Mouse (Mus musculus) midbrain, embryonic 11.5 days (tissue): Measurements from ENCODE around the gene Nacc2. TPM values are rescaled to one million over a fixed set of nuclear protein-coding genes. Genes with fewer than 3 reads are reported as not detected.

ENCODE experiments used
- ATAC-seq: fragments of 200-750 bp; cut with Nextera tagmentation; 2 replicates; pipeline ENCODE4 v1.8.0; 2017; ENCODE audit warnings: moderate TSS enrichment, moderate library complexity; ENCODE audit not compliant: low FRiP score
- DNase-seq: peaks from one replicate; pipeline ENCODE4 v3.0.0; 2015; ENCODE audit warnings: low spot score; ENCODE audit errors: missing footprints
- H3K27ac ChIP-seq: fragments of 300-500 bp; sonication (generic); 2 replicates; pipeline ENCODE4 v1.5.1; 2014; ENCODE audit warnings: low read depth, low read length
- H3K27me3 ChIP-seq: fragments of 300-500 bp; sonication (generic); 2 replicates; pipeline ENCODE4 v1.6.1; 2014; ENCODE audit warnings: mild to moderate bottlenecking, low read length, moderate library complexity, mixed read lengths; ENCODE audit not compliant: control insufficient read depth, insufficient read depth
- H3K36me3 ChIP-seq: fragments of 300-500 bp; sonication (generic); 2 replicates; pipeline ENCODE4 v1.6.1; 2014; ENCODE audit warnings: mild to moderate bottlenecking, low read length, moderate library complexity, mixed read lengths; ENCODE audit not compliant: control insufficient read depth, insufficient read depth
- H3K4me1 ChIP-seq: fragments of 300-500 bp; sonication (generic); 2 replicates; pipeline ENCODE4 v1.6.1; 2014; ENCODE audit warnings: low read length; ENCODE audit not compliant: control insufficient read depth, insufficient read depth
- H3K4me2 ChIP-seq: fragments of 300-500 bp; sonication (generic); 2 replicates; pipeline ENCODE4 v1.6.1; 2014; ENCODE audit warnings: mild to moderate bottlenecking, moderate library complexity
- H3K4me3 ChIP-seq: fragments of 300-500 bp; sonication (generic); 2 replicates; pipeline ENCODE4 v1.5.1; 2014; ENCODE audit warnings: low read depth, low read length
- H3K9ac ChIP-seq: fragments of 300-500 bp; sonication (generic); 2 replicates; pipeline ENCODE4 v1.6.1; 2014; ENCODE audit warnings: low read length
- H3K9me3 ChIP-seq: fragments of 300-500 bp; sonication (generic); 2 replicates; pipeline ENCODE4 v1.6.1; 2016; ENCODE audit warnings: low read length; ENCODE audit not compliant: control insufficient read depth
- WGBS: fragments of 180-500 bp; shearing (Covaris S2); extraction: QIAGEN DNeasy Blood & Tissue Kit; methylation state at CpG from one replicate; pipeline ENCODE4 v1.1.7; 2014; 5-methylcytosine and 5-hydroxymethylcytosine counted together
- polyA plus RNA-seq: library from polyadenylated mRNA; unstranded; fragments of >200 nt; fragmentation: Nextera tagmentation; extraction: Ambion mirVana; gene quantifications from 2 replicates; pipeline ENCODE4 v1.2.1, GENCODE M21; 2014

Nacc2 gene
- polyA plus RNA-seq, 1 experiment from 2014 or later = 4.0 TPM

GRCm38 (mm10) chr2:26115215-26115614 is 7.8 kb downstream of the Nacc2 start:
- ATAC-seq (no peak), DNase-seq (no peak)
- Histone ChIP-seq H3K4me1 (no peaks in the 10 kb centered on the region), H3K4me2 (no peak overlapping the region), H3K27me3 (peaks cover 2% of the 10 kb centered on the region; the same call in 1 of the 2 replicates), H3K27ac (no peak overlapping the region), H3K9me3 (no peaks in the 10 kb centered on the region), H3K4me3 (no peak overlapping the region), H3K9ac (no peak overlapping the region), H3K36me3 (no peaks in the 10 kb centered on the region)
- WGBS = 85% methylated on average over 6 of the region's 6 CpGs

GRCm38 (mm10) chr2:26108237-26108636 is 14.8 kb downstream of the Nacc2 start:
- ATAC-seq (no peak), DNase-seq (no peak)
- Histone ChIP-seq H3K4me2 (no peak overlapping the region), H3K4me1 (no peaks in the 10 kb centered on the region), H3K9ac (no peak overlapping the region), H3K4me3 (no peak overlapping the region), H3K9me3 (no peaks in the 10 kb centered on the region), H3K27me3 (no peaks in the 10 kb centered on the region), H3K27ac (no peak overlapping the region), H3K36me3 (no peaks in the 10 kb centered on the region)
- 81% methylated on average over 6 of the region's 6 CpGs for WGBS

DNA sequence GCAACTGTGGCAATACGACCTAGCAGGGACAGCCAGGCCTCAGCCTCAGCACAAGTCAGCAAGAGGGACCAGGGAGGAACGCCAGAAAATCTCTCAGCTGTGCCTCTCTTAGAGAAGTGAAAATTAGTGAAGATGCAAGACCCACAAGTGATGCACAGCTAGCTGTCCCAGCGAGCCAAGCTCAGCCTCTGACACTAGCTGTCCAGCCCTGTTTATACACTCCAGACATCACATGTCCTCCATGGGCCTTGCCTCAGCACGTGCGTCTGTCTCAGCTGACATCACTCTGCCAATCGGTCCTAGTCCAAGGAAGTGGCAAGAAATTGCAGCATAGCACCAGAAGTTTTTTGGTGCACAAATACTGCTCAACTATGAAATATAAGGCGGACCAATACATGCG is 16.0 kb downstream of the Nacc2 start:
- ATAC-seq (no peak), DNase-seq (no peak)
- WGBS = 86% methylated on average over 8 of the region's 8 CpGs
- Histone ChIP-seq H3K4me1 (no peaks in the 10 kb centered on the region), H3K27ac (no peak overlapping the region), H3K27me3 (no peaks in the 10 kb centered on the region), H3K9me3 (no peaks in the 10 kb centered on the region), H3K9ac (no peak overlapping the region), H3K4me2 (no peak overlapping the region), H3K36me3 (no peaks in the 10 kb centered on the region), H3K4me3 (no peak overlapping the region)

DNA sequence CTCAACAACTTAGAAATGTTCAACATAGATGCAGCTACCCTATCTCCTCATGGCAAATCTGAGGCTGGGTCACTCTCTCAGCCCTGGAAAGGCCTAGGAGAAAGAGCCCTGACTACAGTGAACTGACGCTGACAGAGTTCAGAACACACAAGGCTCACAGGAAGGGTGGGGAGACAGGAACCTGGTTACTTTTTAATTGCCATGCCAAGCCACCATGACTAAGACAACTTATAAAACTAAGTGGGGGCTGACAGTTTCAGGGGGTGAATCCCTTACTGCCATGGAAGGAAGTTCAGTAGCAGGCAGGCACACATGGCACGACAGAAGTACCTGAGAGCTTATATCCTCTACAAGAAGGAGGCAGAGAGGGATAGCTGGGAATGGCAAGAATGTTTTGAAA is 16.8 kb downstream of the Nacc2 start:
- Histone ChIP-seq H3K36me3 (no peaks in the 10 kb centered on the region), H3K9me3 (no peaks in the 10 kb centered on the region), H3K4me3 (no peak overlapping the region), H3K4me1 (no peaks in the 10 kb centered on the region), H3K4me2 (no peak overlapping the region), H3K9ac (no peak overlapping the region), H3K27ac (no peak overlapping the region), H3K27me3 (no peaks in the 10 kb centered on the region)
- DNase-seq = no peak
- ATAC-seq = no peak
- 86% methylated on average over 2 of the region's 2 CpGs for WGBS

DNA sequence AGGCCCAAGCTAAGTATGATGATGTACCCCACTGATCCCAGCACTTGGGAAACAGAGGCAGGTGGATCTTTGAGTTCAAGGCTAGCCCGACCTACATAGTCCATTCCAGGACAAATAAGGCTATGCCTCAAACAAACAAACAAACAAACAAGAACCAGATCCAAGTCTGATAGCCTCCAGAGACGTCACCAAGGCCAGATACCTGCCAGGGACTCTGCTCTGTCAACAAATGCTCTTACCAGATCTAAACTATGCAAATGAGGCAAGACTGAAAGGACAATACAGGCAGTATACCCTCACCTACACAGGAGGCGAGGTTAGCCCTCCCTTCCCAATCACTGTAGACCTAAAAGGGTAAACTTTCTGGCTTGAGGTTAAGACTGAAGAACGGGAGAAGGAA is 22.7 kb downstream of the Nacc2 start:
- DNase-seq (no peak), ATAC-seq (no peak)
- H3K4me3 ChIP-seq = no peak overlapping the region
- no peak overlapping the region for H3K9ac ChIP-seq
- no peaks in the 10 kb centered on the region for H3K4me1 ChIP-seq
- WGBS = 70% methylated on average over 4 of the region's 4 CpGs
- no peaks in the 10 kb centered on the region for H3K9me3 ChIP-seq
- no peak overlapping the region for H3K4me2 ChIP-seq
- no peak overlapping the region for H3K27ac ChIP-seq
- H3K27me3 ChIP-seq = no peaks in the 10 kb centered on the region
- H3K36me3 ChIP-seq = no peaks in the 10 kb centered on the region

DNA sequence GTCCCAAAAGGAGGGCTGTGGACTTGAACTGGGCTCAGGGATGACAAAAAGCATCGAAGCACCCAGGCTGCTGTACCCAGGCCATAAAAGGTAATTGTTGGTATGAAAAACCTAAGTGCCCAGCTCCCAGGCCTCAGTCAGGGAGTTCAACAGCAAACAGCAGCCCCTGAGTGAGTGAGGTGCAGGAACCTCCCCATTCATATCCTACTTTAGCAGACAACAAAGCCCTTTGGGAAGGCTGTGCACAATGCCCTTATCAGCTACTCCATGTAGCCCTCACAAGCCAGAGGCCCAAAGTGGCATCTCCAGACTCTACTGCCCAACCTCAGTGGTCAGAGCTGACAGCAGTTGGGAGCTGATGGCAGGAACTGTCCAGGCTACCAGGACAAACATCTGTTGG is 23.2 kb downstream of the Nacc2 start:
- H3K9me3 ChIP-seq = no peaks in the 10 kb centered on the region
- 85% methylated on average over 1 of the region's 1 CpGs for WGBS
- no peaks in the 10 kb centered on the region for H3K36me3 ChIP-seq
- H3K4me2 ChIP-seq = no peak overlapping the region
- ATAC-seq = no peak
- H3K27me3 ChIP-seq = no peaks in the 10 kb centered on the region
- H3K4me3 ChIP-seq = no peak overlapping the region
- H3K9ac ChIP-seq = no peak overlapping the region
- H3K27ac ChIP-seq = no peak overlapping the region
- H3K4me1 ChIP-seq = no peaks in the 10 kb centered on the region
- no peak for DNase-seq

DNA sequence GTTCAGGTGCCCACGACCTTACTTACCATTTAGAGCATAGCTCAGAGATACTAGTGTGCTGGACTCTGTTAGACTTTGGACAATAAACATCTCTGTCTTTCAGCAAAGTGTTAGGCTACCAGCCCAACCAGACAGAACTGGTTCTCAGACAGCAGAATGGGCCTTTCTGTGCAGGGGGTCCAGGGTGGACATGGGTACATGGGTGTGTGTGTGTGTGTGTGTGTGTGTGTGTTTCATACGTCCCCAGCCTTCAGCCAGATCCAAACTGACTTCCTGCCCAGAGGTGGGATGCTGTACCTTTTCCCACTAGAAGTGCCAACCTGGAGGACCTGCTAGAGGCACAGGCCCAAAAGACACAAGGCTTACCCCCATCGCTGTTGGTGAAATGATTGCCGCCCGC is 23.8 kb downstream of the Nacc2 start:
- no peaks in the 10 kb centered on the region for H3K27me3 ChIP-seq
- H3K36me3 ChIP-seq = no peaks in the 10 kb centered on the region
- H3K4me3 ChIP-seq = no peak overlapping the region
- H3K4me2 ChIP-seq = no peak overlapping the region
- no peaks in the 10 kb centered on the region for H3K9me3 ChIP-seq
- WGBS = 87% methylated on average over 5 of the region's 5 CpGs
- H3K27ac ChIP-seq = no peak overlapping the region
- H3K4me1 ChIP-seq = no peaks in the 10 kb centered on the region
- DNase-seq (no peak), ATAC-seq (no peak)
- no peak overlapping the region for H3K9ac ChIP-seq

DNA sequence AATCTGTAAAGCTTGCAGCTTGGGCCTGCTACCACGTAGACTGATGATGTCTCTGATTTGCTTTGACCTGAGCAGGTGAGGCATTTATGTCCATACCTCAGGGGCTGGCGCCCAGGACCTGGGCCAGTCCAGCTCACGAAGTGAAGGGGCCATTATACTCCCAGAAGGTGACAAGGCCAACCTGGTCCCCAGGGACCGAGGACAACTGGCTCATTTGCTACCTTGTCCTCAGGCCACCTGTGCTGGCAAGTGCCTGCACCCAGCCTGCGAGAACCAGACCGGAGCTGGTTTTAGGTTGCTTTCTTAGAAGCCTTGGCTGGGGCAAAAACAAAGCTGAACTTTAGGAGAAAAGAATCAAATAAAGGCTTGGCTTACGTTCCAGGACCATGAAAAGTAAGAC is 29.1 kb downstream of the Nacc2 start:
- no peak for ATAC-seq
- no peak overlapping the region for H3K4me3 ChIP-seq
- 78% methylated on average over 7 of the region's 7 CpGs for WGBS
- DNase-seq = no peak
- no peaks in the 10 kb centered on the region for H3K36me3 ChIP-seq
- peaks cover 13% of the 10 kb centered on the region for H3K27me3 ChIP-seq
- no peaks in the 10 kb centered on the region for H3K9me3 ChIP-seq
- no peak overlapping the region for H3K4me2 ChIP-seq
- no peak overlapping the region for H3K27ac ChIP-seq
- H3K9ac ChIP-seq = no peak overlapping the region
- peaks cover 10% of the 10 kb centered on the region for H3K4me1 ChIP-seq

- peaks cover 10% of the 10 kb centered on the region for H3K4me1 ChIP-seq
- no peaks in the 10 kb centered on the region for H3K36me3 ChIP-seq
- H3K27ac ChIP-seq = no peak overlapping the region
- 2% methylated on average over 24 of the region's 24 CpGs for WGBS
- peak overlapping the region; percentile 71 for H3K4me3 ChIP-seq
- H3K27me3 ChIP-seq = peaks cover 13% of the 10 kb centered on the region
- H3K4me2 ChIP-seq = peak overlapping the region; percentile 94
- H3K9me3 ChIP-seq = no peaks in the 10 kb centered on the region
- peak overlapping the region; percentile 90 for H3K9ac ChIP-seq
- peak; percentile 78 for ATAC-seq
- peak; percentile 94 for DNase-seq
Measured at GRCm38 (mm10) chr2:26091771-26092393, 31.1 kb downstream of the Nacc2 start.
